Comparison of ENCODE assay signal across 7 mouse cellular contexts in genomic region chr1:135410967-135411366, GRCm38 (mm10). TPM values are rescaled to one million over a fixed set of nuclear protein-coding genes. Genes with fewer than 3 reads are reported as not detected.
DNase-seq lines count a peak whose midpoint lies in the region; ATAC-seq lines count a peak whose summit lies in the region.

No protein-coding gene starts in this region.

- DNase-seq in right cerebral cortex, adult 2 months (ENCODE audit: low spot score in 2 of 2) = peak; percentile 43 to 64
- DNase-seq in right cerebral cortex, postnatal 14 days = no peak
- DNase-seq in fibroblast of lung, adult 2 months (ENCODE audit: low read depth) = peak; percentile 82
- DNase-seq in lung, postnatal 36 days = peak; percentile 83
- no peak for DNase-seq in thymus, postnatal 10 days (ENCODE audit: low spot score in 2 of 2)
- DNase-seq in cerebellum, adult 9-10 months = no peak

- peak; percentile 86 to 92 for ATAC-seq in hematopoietic stem cell, adult 5-6 weeks (replicated peaks in 1 of 2; ENCODE audit: insufficient read depth in 1 of 2, low FRiP score in 2 of 2, low TSS enrichment in 1 of 2, low read depth in 1 of 2, poor library complexity in 2 of 2, severe bottlenecking in 2 of 2)

RNA-seq across cellular contexts. Expression of gene Ipo9, which starts 19.3 kb away (rescaled TPM):
- 36.1 and 61.9 TPM in 2 replicates for total RNA-seq in hematopoietic stem cell, adult 5-6 weeks (2017)

RNA-seq across cellular contexts. Expression of gene Shisa4, which starts 35.9 kb away (rescaled TPM):
- not detected in 2 replicates for total RNA-seq in hematopoietic stem cell, adult 5-6 weeks (2017)

Comparison
In these comparisons a context has a peak if more than half of its experiments do, and no peak if none do; other contexts are left out.
1. DNase-seq: peak in right cerebral cortex, adult 2 months (2 of 2), fibroblast of lung, adult 2 months (single experiment) and lung, postnatal 36 days (single experiment); none in right cerebral cortex, postnatal 14 days (single experiment), thymus, postnatal 10 days (0 of 2) and cerebellum, adult 9-10 months (single experiment).